Mouse (Mus musculus) embryonic facial prominence, embryonic 15.5 days (tissue): ENCODE measurements around the gene Xpo4. TPM values are rescaled to one million over a fixed set of nuclear protein-coding genes. Genes with fewer than 3 reads are reported as not detected.

Experiments
- polyA plus RNA-seq: library from polyadenylated mRNA; unstranded; fragments of >200 nt; fragmentation: Nextera tagmentation; extraction: Ambion mirVana; gene quantifications from 2 replicates; pipeline ENCODE4 v1.2.1, GENCODE M21; 2015

Gene Xpo4
- polyA plus RNA-seq, 1 experiment from 2014 or later = 20.3 TPM

Other genes starting within 250 kb of the Xpo4 start
- 19.1 and 19.8 TPM in 2 replicates for gene Ift88, start 241.4 kb downstream of the Xpo4 start, polyA plus RNA-seq
- gene Il17d, start 140.7 kb downstream of the Xpo4 start, polyA plus RNA-seq = 5.9 and 8.1 TPM in 2 replicates
- gene Eef1akmt1, start 93.8 kb downstream of the Xpo4 start, polyA plus RNA-seq = 85.9 and 90.2 TPM in 2 replicates
- gene Gm49361, start 80.7 kb upstream of the Xpo4 start, polyA plus RNA-seq = not detected in 2 replicates
- 23.3 TPM in 2 replicates for gene Lats2, start 93.0 kb upstream of the Xpo4 start, polyA plus RNA-seq
- 23.1 and 26.3 TPM in 2 replicates for gene Sap18, start 132.8 kb upstream of the Xpo4 start, polyA plus RNA-seq
- gene Ska3, start 160.8 kb upstream of the Xpo4 start, polyA plus RNA-seq = 25.4 and 28.6 TPM in 2 replicates
- 156 and 160 TPM in 2 replicates for gene Mrpl57, start 160.8 kb upstream of the Xpo4 start, polyA plus RNA-seq
- 67.0 and 71.2 TPM in 2 replicates for gene Zdhhc20, start 224.8 kb upstream of the Xpo4 start, polyA plus RNA-seq